Mouse (Mus musculus): ENCODE data around the gene Cfi. TPM values are rescaled to one million over a fixed set of nuclear protein-coding genes. Genes with fewer than 3 reads are reported as not detected.

Cfi gene
- polyA plus RNA-seq, 1 experiment from 2014 or later: 0.72 TPM

DNA sequence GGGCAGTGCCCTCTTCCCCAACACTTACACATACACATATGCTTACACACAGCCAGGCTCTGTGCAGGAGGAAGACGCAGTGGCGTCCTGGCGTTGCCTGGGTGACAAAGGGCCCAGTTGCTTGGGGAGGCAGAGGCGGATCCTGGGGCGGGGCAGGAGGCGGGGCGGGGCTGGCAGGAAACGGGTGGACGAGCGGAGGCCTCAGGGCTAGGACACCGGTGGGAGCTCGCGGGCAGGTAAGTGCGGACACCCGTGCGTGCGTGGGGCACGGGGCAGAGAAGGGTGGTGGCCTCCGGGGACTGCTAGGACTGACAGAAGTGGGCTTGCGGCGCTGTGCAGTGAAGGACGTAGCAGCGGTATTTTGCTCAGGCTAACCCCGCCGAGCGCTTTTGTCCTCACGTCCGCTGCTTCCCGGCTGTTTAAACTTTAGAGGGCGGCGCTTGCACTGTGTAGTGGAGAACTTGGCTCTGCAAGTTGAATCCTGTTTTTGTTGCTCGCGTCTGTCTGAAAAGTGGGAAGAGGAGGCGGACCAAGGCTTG, 65.7 kb downstream of the Cfi start, which contains the start of gene Casp6:
TSS of gene Casp6 (plus strand) at position 155 of the 539 bp plus-strand sequence.
- Histone ChIP-seq H3K36me3 (peaks cover 12% of the 10 kb centered on the region), H3K9me3 (no peaks in the 10 kb centered on the region), H3K27me3 (no peaks in the 10 kb centered on the region), H3K9ac (peak within 1 kb of the TSS; percentile 65), H3K27ac (peak within 1 kb of the TSS; percentile 77), H3K4me2 (peak within 1 kb of the TSS; percentile 63), H3K4me1 (peaks cover 20% of the 10 kb centered on the region), H3K4me3 (peak within 1 kb of the TSS; percentile 69)
- peak; percentile 88 for ATAC-seq (ENCODE audit: insufficient number of reproducible peaks, low FRiP score, low TSS enrichment, low read depth)
- WGBS: under 1% methylated on average over 34 of the region's 34 CpGs

- ATAC-seq (ENCODE audit: insufficient number of reproducible peaks, low FRiP score, low TSS enrichment, low read depth): no peak
- H3K4me2 ChIP-seq: no peak overlapping the region
- no peak overlapping the region for H3K4me3 ChIP-seq
- no peaks in the 10 kb centered on the region for H3K27me3 ChIP-seq
- 85% methylated on average over 3 of the region's 3 CpGs for WGBS
- H3K4me1 ChIP-seq: peaks cover 20% of the 10 kb centered on the region
- no peak overlapping the region for H3K27ac ChIP-seq
- no peaks in the 10 kb centered on the region for H3K9me3 ChIP-seq
- no peak overlapping the region for H3K9ac ChIP-seq
- H3K36me3 ChIP-seq: peaks cover 20% of the 10 kb centered on the region
Measured at GRCm38 (mm10) chr3:129903369-129903768, 67.7 kb downstream of the Cfi start.

- no peak for ATAC-seq (ENCODE audit: insufficient number of reproducible peaks, low FRiP score, low TSS enrichment, low read depth)
- no peaks in the 10 kb centered on the region for H3K9me3 ChIP-seq
Measured at GRCm38 (mm10) chr3:129903866-129904265, 68.2 kb downstream of the Cfi start.

DNA sequence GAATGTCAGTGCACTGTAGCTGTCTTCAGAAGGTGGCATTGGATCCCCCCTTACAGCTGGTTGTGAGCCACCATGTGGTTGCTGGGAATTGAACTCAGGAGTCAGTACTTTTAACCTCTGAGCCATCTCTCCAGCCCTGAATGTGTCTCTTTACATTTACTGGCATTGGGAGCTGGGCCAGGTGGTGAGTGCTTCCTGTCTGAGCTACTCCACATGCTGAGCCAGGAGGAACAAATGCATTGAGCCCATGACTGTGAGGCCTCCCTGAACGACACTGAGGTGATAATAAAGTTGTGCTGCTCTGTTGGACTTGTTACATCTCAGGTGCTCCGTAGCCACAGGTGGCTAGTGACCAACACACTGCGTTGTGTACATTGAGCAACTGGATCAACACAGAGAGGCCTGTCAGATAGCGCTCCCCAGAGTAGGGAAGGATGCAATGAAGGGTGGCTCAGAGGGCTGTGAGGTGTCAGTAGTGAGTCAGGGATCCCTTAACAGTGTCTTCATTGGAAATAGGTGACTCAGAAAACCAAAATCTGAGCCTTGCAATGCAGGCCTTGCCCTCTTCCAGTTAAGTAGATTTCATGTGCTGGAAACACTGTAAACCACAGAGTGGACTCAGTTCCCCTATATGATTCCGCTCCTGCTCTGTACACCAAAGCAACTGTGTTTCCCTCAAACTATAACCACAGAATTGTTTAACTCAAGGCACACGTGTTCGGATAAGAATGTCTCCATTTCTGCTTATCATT, 68.9 kb downstream of the Cfi start:
- no peaks in the 10 kb centered on the region for H3K27me3 ChIP-seq
- no peak overlapping the region for H3K27ac ChIP-seq
- H3K9ac ChIP-seq: no peak overlapping the region
- H3K4me2 ChIP-seq: no peak overlapping the region
- ATAC-seq (ENCODE audit: insufficient number of reproducible peaks, low FRiP score, low TSS enrichment, low read depth): no peak
- WGBS: 84% methylated on average over 7 of the region's 7 CpGs
- peaks cover 20% of the 10 kb centered on the region for H3K4me1 ChIP-seq
- H3K4me3 ChIP-seq: no peak overlapping the region
- H3K9me3 ChIP-seq: no peaks in the 10 kb centered on the region
- peaks cover 32% of the 10 kb centered on the region for H3K36me3 ChIP-seq

More at GRCm38 (mm10) chr3:129903866-129904265, 68.2 kb downstream of the Cfi start:
- no peak overlapping the region for H3K4me2 ChIP-seq
- H3K4me1 ChIP-seq: peaks cover 20% of the 10 kb centered on the region
- 84% methylated on average over 8 of the region's 8 CpGs for WGBS
- no peak overlapping the region for H3K4me3 ChIP-seq
- H3K9ac ChIP-seq: no peak overlapping the region
- peaks cover 25% of the 10 kb centered on the region for H3K36me3 ChIP-seq
- H3K27ac ChIP-seq: no peak overlapping the region
- H3K27me3 ChIP-seq: no peaks in the 10 kb centered on the region

- Histone ChIP-seq H3K27me3 (no peaks in the 10 kb centered on the region), H3K9me3 (no peaks in the 10 kb centered on the region)
- no peak for ATAC-seq (ENCODE audit: insufficient number of reproducible peaks, low FRiP score, low TSS enrichment, low read depth)
Measured at GRCm38 (mm10) chr3:129912025-129912424, 76.3 kb downstream of the Cfi start.

GRCm38 (mm10) chr3:129913241-129913640, 77.6 kb downstream of the Cfi start:
- Histone ChIP-seq H3K4me2 (no peak overlapping the region), H3K4me3 (no peak overlapping the region), H3K9me3 (no peaks in the 10 kb centered on the region), H3K27me3 (no peaks in the 10 kb centered on the region), H3K9ac (no peak overlapping the region), H3K36me3 (peaks cover 57% of the 10 kb centered on the region), H3K4me1 (no peaks in the 10 kb centered on the region), H3K27ac (no peak overlapping the region)
- 94% methylated on average over 13 of the region's 13 CpGs for WGBS
- ATAC-seq (ENCODE audit: insufficient number of reproducible peaks, low FRiP score, low TSS enrichment, low read depth): no peak

More at GRCm38 (mm10) chr3:129912025-129912424, 76.3 kb downstream of the Cfi start:
- WGBS: 93% methylated on average over 14 of the region's 14 CpGs
- Histone ChIP-seq H3K27ac (no peak overlapping the region), H3K4me1 (no peaks in the 10 kb centered on the region), H3K36me3 (peaks cover 62% of the 10 kb centered on the region), H3K4me3 (no peak overlapping the region), H3K4me2 (no peak overlapping the region), H3K9ac (no peak overlapping the region)

DNA sequence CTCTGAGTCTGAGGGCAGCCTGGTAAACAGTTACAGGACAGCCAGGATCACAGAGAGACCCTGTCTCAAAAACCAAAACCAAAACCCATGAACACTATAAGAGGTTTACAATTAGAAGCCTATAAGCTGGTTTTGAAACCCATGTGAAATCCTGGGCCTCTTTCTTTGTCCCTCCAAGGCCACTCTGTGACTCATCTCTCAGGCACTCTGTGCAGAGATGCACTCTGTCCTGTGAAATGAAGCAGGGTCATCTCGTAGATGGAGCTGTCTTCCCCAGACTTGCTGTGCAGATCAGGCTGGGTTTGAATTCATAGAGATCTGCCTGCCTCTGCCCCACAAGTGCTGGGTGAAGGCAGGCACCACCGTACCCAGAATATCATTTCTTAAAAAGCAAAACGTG, 81.7 kb downstream of the Cfi start:
- Histone ChIP-seq H3K27ac (no peak overlapping the region), H3K9me3 (no peaks in the 10 kb centered on the region), H3K4me2 (no peak overlapping the region), H3K36me3 (peaks cover 20% of the 10 kb centered on the region), H3K9ac (no peak overlapping the region), H3K4me3 (no peak overlapping the region), H3K4me1 (no peaks in the 10 kb centered on the region), H3K27me3 (no peaks in the 10 kb centered on the region)
- ATAC-seq (ENCODE audit: insufficient number of reproducible peaks, low FRiP score, low TSS enrichment, low read depth): no peak
- 82% methylated on average over 3 of the region's 3 CpGs for WGBS

DNA sequence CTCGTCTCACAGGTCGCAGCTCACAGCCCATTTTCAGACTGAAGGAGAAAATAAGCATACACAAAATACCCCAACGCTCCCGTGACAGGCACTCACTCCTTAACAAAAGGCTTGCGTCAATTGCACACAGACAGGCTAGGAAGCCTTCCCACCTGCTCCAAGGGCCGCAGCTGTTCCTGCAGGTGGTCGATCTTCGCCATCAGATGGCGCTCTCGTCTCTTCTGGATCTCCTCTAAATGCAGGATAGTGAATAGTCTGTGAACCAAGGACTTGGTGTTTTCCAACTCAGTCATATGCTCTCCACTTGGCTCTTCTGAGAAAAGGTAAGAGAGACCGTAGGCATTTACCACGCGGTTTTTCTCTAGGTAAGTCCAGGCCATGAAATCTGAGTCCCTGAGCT, 82.8 kb downstream of the Cfi start:
- no peak for ATAC-seq (ENCODE audit: insufficient number of reproducible peaks, low FRiP score, low TSS enrichment, low read depth)
- no peaks in the 10 kb centered on the region for H3K27me3 ChIP-seq
- no peaks in the 10 kb centered on the region for H3K9me3 ChIP-seq
- H3K27ac ChIP-seq: no peak overlapping the region
- H3K4me2 ChIP-seq: no peak overlapping the region
- no peak overlapping the region for H3K4me3 ChIP-seq
- no peak overlapping the region for H3K9ac ChIP-seq
- H3K4me1 ChIP-seq: no peaks in the 10 kb centered on the region
- peaks cover 11% of the 10 kb centered on the region for H3K36me3 ChIP-seq
- WGBS: 18% methylated on average over 13 of the region's 13 CpGs

DNA sequence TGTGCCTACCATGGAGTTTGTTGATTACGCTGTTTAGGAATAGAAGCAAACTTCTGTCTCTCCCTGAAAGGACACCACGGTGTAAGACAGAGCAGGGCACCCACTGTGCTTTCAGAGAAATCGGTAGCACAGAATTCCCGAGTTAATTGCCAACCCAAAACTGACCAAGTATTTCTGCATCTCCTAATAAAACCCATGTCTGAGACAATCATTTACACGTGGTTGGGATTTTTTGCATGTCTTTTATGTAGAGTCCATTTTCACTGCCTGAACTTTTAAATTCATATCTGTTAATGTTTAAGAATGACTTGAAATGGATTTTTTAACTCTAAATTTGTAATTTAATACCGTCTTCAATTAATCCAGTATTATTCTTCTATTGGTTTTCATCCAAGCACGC, 87.9 kb downstream of the Cfi start:
- Histone ChIP-seq H3K27ac (no peak overlapping the region), H3K4me2 (no peak overlapping the region), H3K4me1 (no peaks in the 10 kb centered on the region), H3K9ac (no peak overlapping the region), H3K4me3 (no peak overlapping the region), H3K9me3 (no peaks in the 10 kb centered on the region), H3K27me3 (no peaks in the 10 kb centered on the region), H3K36me3 (no peaks in the 10 kb centered on the region)
- no peak for ATAC-seq (ENCODE audit: insufficient number of reproducible peaks, low FRiP score, low TSS enrichment, low read depth)
- WGBS: 87% methylated on average over 7 of the region's 7 CpGs

Other genes starting within 250 kb of the Cfi start
- gene Egf, start 80.6 kb upstream of the Cfi start, polyA plus RNA-seq (2015; fragmentation: Nextera tagmentation; extraction: Ambion mirVana): 1.9 and 2.2 TPM in 2 replicates
- gene Lrit3, start 31.9 kb upstream of the Cfi start, polyA plus RNA-seq (2015; fragmentation: Nextera tagmentation; extraction: Ambion mirVana): not detected in 2 replicates
- 0.27 TPM in 1 of 2 replicates, not detected in the other for gene Rrh, start 13.3 kb upstream of the Cfi start, polyA plus RNA-seq (2015; fragmentation: Nextera tagmentation; extraction: Ambion mirVana)
- 66.7 and 72.5 TPM in 2 replicates for gene Gar1, start 4.5 kb upstream of the Cfi start, polyA plus RNA-seq (2015; fragmentation: Nextera tagmentation; extraction: Ambion mirVana)
- 28.1 and 29.8 TPM in 2 replicates for gene Pla2g12a, start 42.7 kb downstream of the Cfi start, polyA plus RNA-seq (2015; fragmentation: Nextera tagmentation; extraction: Ambion mirVana)
- 54.2 and 58.2 TPM in 2 replicates for gene Casp6, start 65.5 kb downstream of the Cfi start, polyA plus RNA-seq (2015; fragmentation: Nextera tagmentation; extraction: Ambion mirVana)
- 7.3 and 9.3 TPM in 2 replicates for gene Mcub, start 134.3 kb downstream of the Cfi start, polyA plus RNA-seq (2015; fragmentation: Nextera tagmentation; extraction: Ambion mirVana)
- 29.8 and 30.0 TPM in 2 replicates for gene Sec24b, start 225.7 kb downstream of the Cfi start, polyA plus RNA-seq (2015; fragmentation: Nextera tagmentation; extraction: Ambion mirVana)